Mouse (Mus musculus) leukemia stem cell, adult 10-12 weeks (primary cell): ENCODE measurements around the gene Foxq1. TPM values are rescaled to one million over a fixed set of nuclear protein-coding genes. Genes with fewer than 3 reads are reported as not detected.

Source experiments
- polyA plus RNA-seq: library from polyadenylated mRNA; stranded (reverse); fragments of >175 nt; gene quantifications from 2 replicates; pipeline ENCODE4 v1.2.3, GENCODE M21; 2012; ENCODE audit warnings: low replicate concordance

The Foxq1 gene
- polyA plus RNA-seq = 0.03 TPM in 1 of 2 replicates, not detected in the other

GRCm38 (mm10) chr13:31555834-31556233 lies at the start of gene Foxq1:
Foxq1 (plus strand) TSS chr13:31556134.

DNA sequence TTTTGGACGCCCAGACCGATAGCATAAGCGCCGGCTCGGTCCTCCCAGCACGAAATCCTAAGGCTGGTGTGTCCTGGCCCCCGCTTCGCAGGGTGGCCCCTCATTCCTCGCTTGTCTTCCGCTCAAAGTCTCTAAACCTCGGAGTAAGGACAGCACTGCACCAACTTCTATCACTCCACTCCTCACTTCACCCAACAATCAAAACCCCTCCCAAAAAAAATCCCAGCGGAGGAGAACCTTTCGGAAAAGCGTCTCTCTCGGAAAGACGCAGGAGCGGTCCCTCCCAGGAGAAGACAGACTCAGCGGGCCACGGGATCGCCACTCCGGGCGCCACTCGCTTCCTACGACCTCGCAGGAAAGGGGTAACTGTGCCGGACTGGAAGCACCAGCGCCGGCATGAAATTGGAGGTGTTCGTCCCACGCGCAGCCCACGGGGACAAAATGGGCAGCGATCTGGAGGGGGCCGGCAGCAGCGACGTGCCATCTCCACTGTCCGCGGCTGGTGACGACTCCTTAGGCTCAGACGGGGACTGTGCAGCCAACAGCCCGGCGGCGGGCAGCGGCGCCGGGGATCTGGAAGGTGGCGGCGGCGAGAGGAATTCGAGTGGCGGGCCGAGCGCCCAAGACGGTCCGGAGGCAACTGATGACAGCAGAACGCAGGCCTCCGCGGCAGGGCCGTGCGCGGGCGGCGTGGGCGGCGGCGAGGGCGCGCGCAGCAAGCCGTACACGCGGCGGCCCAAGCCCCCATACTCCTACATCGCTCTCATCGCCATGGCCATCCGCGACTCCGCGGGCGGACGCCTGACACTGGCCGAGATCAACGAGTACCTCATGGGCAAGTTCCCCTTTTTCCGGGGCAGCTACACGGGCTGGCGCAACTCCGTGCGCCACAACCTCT lies 2.8 kb downstream of the Foxq1 start, which contains the start of gene A530084C06Rik:
Gene A530084C06Rik, minus strand, starts transcription at position 813 of the 898 bp plus-strand sequence.

Other genes starting within 250 kb of the Foxq1 start
- not detected in 2 replicates for gene A530084C06Rik, start 3.2 kb downstream of the Foxq1 start, polyA plus RNA-seq
- not detected in 2 replicates for gene Foxf2, start 69.7 kb downstream of the Foxq1 start, polyA plus RNA-seq